Mouse (Mus musculus) liver, embryonic 12.5 days (tissue): ENCODE data around the gene Ankub1. TPM values are rescaled to one million over a fixed set of nuclear protein-coding genes. Genes with fewer than 3 reads are reported as not detected.
A peak's percentile ranks its signal among the peaks of the same experiment; 100 is the strongest.

ENCODE experiments used
- ATAC-seq: fragments of 200-750 bp; cut with Nextera tagmentation; 2 replicates; pipeline ENCODE4 v1.8.0; 2017; ENCODE audit warnings: moderate number of reproducible peaks, mild to moderate bottlenecking, moderate library complexity
- H3K27ac ChIP-seq: fragments of 300-500 bp; sonication (generic); 2 replicates; pipeline ENCODE4 v1.5.1; 2016; ENCODE audit warnings: mild to moderate bottlenecking
- H3K27me3 ChIP-seq: fragments of 300-500 bp; sonication (generic); replicated peaks from 2 replicates; pipeline ENCODE4 v1.6.1; 2016; ENCODE audit warnings: mild to moderate bottlenecking, moderate library complexity
- H3K36me3 ChIP-seq: fragments of 300-500 bp; sonication (generic); 2 replicates; pipeline ENCODE4 v1.6.1; 2016; ENCODE audit warnings: mild to moderate bottlenecking, moderate library complexity
- H3K4me1 ChIP-seq: fragments of 300-500 bp; sonication (generic); 2 replicates; pipeline ENCODE4 v1.6.1; 2016
- H3K4me2 ChIP-seq: fragments of 300-500 bp; sonication (generic); 2 replicates; pipeline ENCODE4 v1.6.1; 2016; ENCODE audit warnings: mild to moderate bottlenecking, moderate library complexity
- H3K4me3 ChIP-seq: fragments of 300-500 bp; sonication (generic); 2 replicates; pipeline ENCODE4 v1.5.1; 2016; ENCODE audit warnings: mild to moderate bottlenecking, moderate library complexity
- H3K9ac ChIP-seq: fragments of 300-500 bp; sonication (generic); 2 replicates; pipeline ENCODE4 v1.6.1; 2016; ENCODE audit warnings: mild to moderate bottlenecking, moderate library complexity
- H3K9me3 ChIP-seq: fragments of 300-500 bp; sonication (generic); replicated peaks from 2 replicates; pipeline ENCODE4 v1.6.1; 2016; ENCODE audit warnings: mild to moderate bottlenecking, moderate library complexity
- WGBS: fragments of 180-500 bp; shearing (Covaris S2); methylation state at CpG from one replicate; pipeline ENCODE4 v1.1.7; 2016; ENCODE audit not compliant: insufficient replicate concordance; 5-methylcytosine and 5-hydroxymethylcytosine counted together
- polyA plus RNA-seq: library from polyadenylated mRNA; unstranded; fragments of >200 nt; fragmentation: Nextera tagmentation; extraction: Ambion mirVana; gene quantifications from 2 replicates; pipeline ENCODE4 v1.2.1, GENCODE M21; 2016

Gene Ankub1
- not detected in 2 replicates for polyA plus RNA-seq

DNA sequence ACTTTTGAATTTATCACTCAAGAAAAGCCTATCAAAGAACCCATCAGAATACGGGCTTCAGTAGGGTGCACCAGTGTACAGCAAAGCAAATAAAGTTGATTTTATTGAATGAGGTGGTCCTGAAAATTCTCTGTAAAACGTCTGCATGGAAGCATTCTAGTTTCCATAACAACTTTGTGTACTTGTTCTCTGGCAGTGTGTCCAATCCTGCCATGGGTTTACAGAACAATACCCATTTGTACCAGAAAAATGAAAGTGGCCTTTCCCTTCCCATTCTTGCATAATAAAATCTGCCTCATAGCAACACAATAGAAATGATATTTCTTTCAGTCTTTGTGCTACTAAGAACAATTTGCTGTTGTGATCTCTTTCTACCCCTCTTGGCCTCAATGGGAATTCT, at the start of gene Ankub1:
Ankub1 (minus strand) TSS at position 81 of the 400 bp plus-strand sequence.
- Histone ChIP-seq H3K4me3 (no peak within 1 kb of the TSS), H3K4me2 (no peak within 1 kb of the TSS), H3K27ac (no peak within 1 kb of the TSS), H3K9ac (no peak within 1 kb of the TSS), H3K36me3 (no peaks in the 10 kb centered on the region), H3K9me3 (no peaks in the 10 kb centered on the region), H3K27me3 (no peaks in the 10 kb centered on the region), H3K4me1 (no peaks in the 10 kb centered on the region)
- no peak for ATAC-seq
- 49% methylated on average over 2 of the region's 2 CpGs for WGBS

- H3K4me2 ChIP-seq = no peak overlapping the region
- no peak overlapping the region for H3K4me3 ChIP-seq
- ATAC-seq = no peak
- no peaks in the 10 kb centered on the region for H3K36me3 ChIP-seq
- H3K27ac ChIP-seq = no peak overlapping the region
- no peaks in the 10 kb centered on the region for H3K9me3 ChIP-seq
- H3K9ac ChIP-seq = no peak overlapping the region
- WGBS = 58% methylated on average over 1 of the region's 1 CpGs
- H3K27me3 ChIP-seq = no peaks in the 10 kb centered on the region
- H3K4me1 ChIP-seq = peaks cover 20% of the 10 kb centered on the region
Measured at GRCm38 (mm10) chr3:57739830-57740229, 47.2 kb upstream of the Ankub1 start.

GRCm38 (mm10) chr3:57736419-57737095, 44.0 kb upstream of the Ankub1 start:
- peak overlapping the region; percentile 73 for H3K9ac ChIP-seq
- peak overlapping the region; percentile 77 for H3K4me3 ChIP-seq
- no peaks in the 10 kb centered on the region for H3K9me3 ChIP-seq
- no peak for ATAC-seq
- H3K36me3 ChIP-seq = no peaks in the 10 kb centered on the region
- H3K27me3 ChIP-seq = no peaks in the 10 kb centered on the region
- peak overlapping the region; percentile 88 for H3K4me2 ChIP-seq
- H3K4me1 ChIP-seq = peaks cover 21% of the 10 kb centered on the region
- 1% methylated on average over 13 of the region's 13 CpGs for WGBS
- H3K27ac ChIP-seq = peak overlapping the region; percentile 92

DNA sequence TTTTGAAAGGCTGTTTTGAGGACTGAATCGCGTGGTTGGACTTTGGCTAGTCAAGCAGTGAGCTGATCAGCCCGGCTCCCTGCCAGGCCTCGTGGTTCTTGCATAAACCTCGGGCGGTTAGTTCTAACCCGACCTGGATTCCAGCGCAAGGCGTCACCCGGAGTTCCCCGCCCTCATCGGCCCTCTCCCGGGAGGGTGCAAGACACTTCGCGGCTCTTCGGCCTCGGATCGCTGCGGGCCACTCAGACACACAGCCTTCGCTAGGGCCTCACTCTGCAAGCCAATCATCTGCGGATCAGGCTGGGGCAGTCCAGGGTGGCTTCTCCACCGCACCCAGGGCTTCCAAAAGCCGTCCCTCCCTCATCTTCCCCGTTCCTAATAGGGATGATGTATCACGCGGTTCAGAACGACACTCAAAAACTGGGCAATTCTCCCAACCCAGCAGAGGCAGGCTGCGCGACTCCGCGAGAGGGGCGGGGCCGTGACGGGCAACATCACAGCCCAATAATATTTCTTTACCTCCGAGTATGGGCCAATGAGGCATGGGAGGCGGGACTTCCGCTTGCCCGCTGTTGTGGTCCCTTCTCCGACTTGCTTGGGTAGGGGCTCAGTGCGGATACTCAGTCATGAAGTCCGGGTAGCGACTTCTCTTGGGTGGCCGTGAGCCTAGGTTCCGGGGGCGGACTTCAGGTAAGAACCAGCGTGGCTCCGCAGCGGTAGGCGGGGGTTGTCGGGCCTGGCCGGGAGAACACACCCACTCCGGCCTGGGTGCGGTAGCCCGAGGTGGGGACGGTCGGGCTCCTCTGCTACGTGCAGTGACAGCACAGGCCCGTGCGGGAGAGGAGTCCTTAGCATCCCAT, 43.1 kb upstream of the Ankub1 start, which contains the start of gene Rnf13:
Rnf13 (plus strand) TSS at position 552 of the 860 bp plus-strand sequence.
- WGBS = under 1% methylated on average over 59 of the region's 59 CpGs

GRCm38 (mm10) chr3:57732206-57732915, 39.8 kb upstream of the Ankub1 start:
- no peak for ATAC-seq
- no peak overlapping the region for H3K4me3 ChIP-seq
- no peaks in the 10 kb centered on the region for H3K27me3 ChIP-seq
- 75% methylated on average over 5 of the region's 5 CpGs for WGBS
- H3K27ac ChIP-seq = no peak overlapping the region
- no peaks in the 10 kb centered on the region for H3K9me3 ChIP-seq
- no peak overlapping the region for H3K9ac ChIP-seq
- H3K4me2 ChIP-seq = no peak overlapping the region
- H3K36me3 ChIP-seq = no peaks in the 10 kb centered on the region
- H3K4me1 ChIP-seq = peaks cover 16% of the 10 kb centered on the region

More for the DNA sequence above, 43.1 kb upstream of the Ankub1 start, which contains the start of gene Rnf13:
- no peaks in the 10 kb centered on the region for H3K9me3 ChIP-seq
- peak within 1 kb of the TSS; percentile 77 for H3K4me3 ChIP-seq
- H3K4me1 ChIP-seq = peaks cover 21% of the 10 kb centered on the region
- peak within 1 kb of the TSS; percentile 73 for H3K9ac ChIP-seq
- H3K27me3 ChIP-seq = no peaks in the 10 kb centered on the region
- peak; percentile 98 for ATAC-seq
- H3K27ac ChIP-seq = peak within 1 kb of the TSS; percentile 92
- H3K4me2 ChIP-seq = peak within 1 kb of the TSS; percentile 88
- no peaks in the 10 kb centered on the region for H3K36me3 ChIP-seq

GRCm38 (mm10) chr3:57714151-57714550, 21.6 kb upstream of the Ankub1 start:
- Histone ChIP-seq H3K27ac (no peak overlapping the region), H3K4me2 (no peak overlapping the region), H3K27me3 (no peaks in the 10 kb centered on the region), H3K36me3 (no peaks in the 10 kb centered on the region), H3K9me3 (no peaks in the 10 kb centered on the region), H3K4me3 (no peak overlapping the region), H3K9ac (no peak overlapping the region), H3K4me1 (no peaks in the 10 kb centered on the region)
- no peak for ATAC-seq
- WGBS = 63% methylated on average over 6 of the region's 6 CpGs

GRCm38 (mm10) chr3:57696779-57697178, 4.2 kb upstream of the Ankub1 start:
- no peaks in the 10 kb centered on the region for H3K27me3 ChIP-seq
- no peaks in the 10 kb centered on the region for H3K9me3 ChIP-seq
- H3K9ac ChIP-seq = no peak overlapping the region
- no peak for ATAC-seq
- no peak overlapping the region for H3K4me2 ChIP-seq
- H3K36me3 ChIP-seq = no peaks in the 10 kb centered on the region
- no peak overlapping the region for H3K4me3 ChIP-seq
- no peaks in the 10 kb centered on the region for H3K4me1 ChIP-seq
- 68% methylated on average over 9 of the region's 9 CpGs for WGBS
- 0 out of 2 replicates have a peak overlapping the region, but pooled peaks have one; percentile 4 for H3K27ac ChIP-seq

DNA sequence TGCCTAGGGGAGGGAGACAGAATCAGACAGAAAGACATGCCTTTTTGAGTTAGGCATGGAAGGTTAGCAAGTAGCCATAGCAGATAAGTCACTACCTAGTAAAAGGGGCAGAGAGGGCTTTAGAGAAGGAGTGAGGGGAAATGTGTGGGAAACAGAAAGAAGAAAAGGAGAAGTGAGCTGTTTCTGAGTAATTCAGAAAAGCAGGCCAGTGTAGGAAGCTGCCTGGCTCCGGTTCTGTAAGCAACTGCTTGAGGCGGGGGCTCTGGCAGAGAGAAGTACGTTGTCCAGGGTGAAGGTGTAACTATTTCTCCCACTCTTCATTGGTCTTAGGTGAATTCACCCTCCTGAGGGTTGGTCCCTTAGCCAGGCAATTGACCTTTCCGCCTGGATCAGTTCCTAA, 3.6 kb upstream of the Ankub1 start:
- Histone ChIP-seq H3K9me3 (no peaks in the 10 kb centered on the region), H3K27ac (0 out of 2 replicates have a peak overlapping the region, but pooled peaks have one; percentile 4), H3K4me1 (no peaks in the 10 kb centered on the region), H3K4me2 (no peak overlapping the region), H3K36me3 (no peaks in the 10 kb centered on the region), H3K27me3 (no peaks in the 10 kb centered on the region), H3K9ac (no peak overlapping the region), H3K4me3 (no peak overlapping the region)
- ATAC-seq = no peak
- 60% methylated on average over 4 of the region's 4 CpGs for WGBS

DNA sequence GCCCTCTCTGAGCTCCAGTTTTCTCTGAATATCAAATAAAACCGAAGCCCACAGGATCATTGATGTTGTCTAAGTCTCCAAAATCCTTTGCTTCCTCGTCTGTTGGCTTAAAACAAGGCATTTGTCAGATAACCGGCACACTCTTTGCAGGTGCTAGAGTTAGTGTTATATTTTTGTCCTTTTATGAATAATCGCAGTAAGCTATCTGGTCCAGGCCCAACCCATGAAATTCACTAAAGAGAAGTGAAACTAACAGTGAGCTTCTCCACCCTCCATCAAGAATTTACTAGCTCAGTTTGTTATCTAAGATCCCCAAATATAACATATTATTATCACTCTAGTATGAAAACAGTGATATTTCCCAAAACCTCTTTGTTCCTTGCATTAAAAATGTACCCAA, 827 bp downstream of the Ankub1 start:
- no peak for ATAC-seq
- 66% methylated on average over 4 of the region's 4 CpGs for WGBS
- H3K9me3 ChIP-seq = no peaks in the 10 kb centered on the region

DNA sequence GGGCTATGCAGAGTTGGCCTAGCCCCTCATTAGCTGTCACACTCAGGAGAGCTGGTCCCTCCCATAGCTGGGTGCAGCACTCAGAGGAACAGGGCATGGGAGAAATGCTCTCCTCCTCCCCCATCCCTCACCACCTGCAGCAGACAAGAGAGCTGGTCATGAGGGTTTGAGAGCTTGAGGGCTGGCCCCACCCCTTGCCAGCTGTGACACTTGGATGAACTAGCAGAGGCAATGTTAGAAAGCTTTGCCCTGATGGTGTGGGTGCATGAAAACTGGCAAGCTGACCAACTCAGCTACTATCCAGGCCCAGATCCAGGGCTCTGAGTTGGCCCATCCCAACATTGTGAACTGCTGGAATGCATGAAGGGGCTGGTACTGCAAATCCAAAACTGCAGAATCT, 14.8 kb downstream of the Ankub1 start:
- H3K4me1 ChIP-seq = no peaks in the 10 kb centered on the region
- no peak for ATAC-seq
- H3K4me3 ChIP-seq = no peak overlapping the region
- no peak overlapping the region for H3K9ac ChIP-seq
- no peak overlapping the region for H3K4me2 ChIP-seq
- no peaks in the 10 kb centered on the region for H3K9me3 ChIP-seq
- no peaks in the 10 kb centered on the region for H3K36me3 ChIP-seq
- H3K27ac ChIP-seq = no peak overlapping the region
- H3K27me3 ChIP-seq = no peaks in the 10 kb centered on the region

More for the DNA sequence above, 827 bp downstream of the Ankub1 start:
- H3K9ac ChIP-seq = no peak overlapping the region
- H3K4me1 ChIP-seq = no peaks in the 10 kb centered on the region
- no peak overlapping the region for H3K4me2 ChIP-seq
- no peaks in the 10 kb centered on the region for H3K36me3 ChIP-seq
- H3K4me3 ChIP-seq = no peak overlapping the region
- H3K27ac ChIP-seq = no peak overlapping the region
- no peaks in the 10 kb centered on the region for H3K27me3 ChIP-seq

DNA sequence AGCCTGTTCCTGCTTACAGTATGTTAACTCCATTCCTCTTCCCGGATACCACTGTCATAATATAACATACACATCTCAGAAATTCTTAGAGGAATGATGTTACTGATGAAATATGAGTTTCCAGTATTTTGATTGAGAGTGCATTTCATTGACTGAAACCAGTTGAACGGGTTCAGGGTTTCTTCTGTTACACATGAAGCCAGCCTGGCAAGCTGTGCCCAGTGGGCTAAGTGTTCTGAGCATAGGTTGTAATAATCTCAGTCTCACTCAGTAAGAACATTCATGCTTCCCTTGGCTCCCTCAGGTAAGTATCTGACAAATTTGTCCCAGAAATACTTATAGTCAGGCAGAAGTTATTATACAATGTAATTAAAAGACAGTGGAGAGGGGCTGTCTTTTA, 18.5 kb downstream of the Ankub1 start:
- no peaks in the 10 kb centered on the region for H3K9me3 ChIP-seq
- 67% methylated on average over 2 of the region's 2 CpGs for whole genome bisulfite sequencing
- H3K4me2 ChIP-seq = no peak overlapping the region
- no peaks in the 10 kb centered on the region for H3K27me3 ChIP-seq
- H3K27ac ChIP-seq = no peak overlapping the region
- ATAC-seq = no peak
- no peaks in the 10 kb centered on the region for H3K4me1 ChIP-seq
- no peaks in the 10 kb centered on the region for H3K36me3 ChIP-seq
- no peak overlapping the region for H3K4me3 ChIP-seq
- H3K9ac ChIP-seq = no peak overlapping the region

GRCm38 (mm10) chr3:57673586-57673985, 19.0 kb downstream of the Ankub1 start:
- no peak overlapping the region for H3K4me2 ChIP-seq
- H3K9ac ChIP-seq = no peak overlapping the region
- no peaks in the 10 kb centered on the region for H3K9me3 ChIP-seq
- no peaks in the 10 kb centered on the region for H3K36me3 ChIP-seq
- no peak for ATAC-seq
- 58% methylated on average over 4 of the region's 4 CpGs for WGBS
- no peak overlapping the region for H3K4me3 ChIP-seq
- H3K4me1 ChIP-seq = no peaks in the 10 kb centered on the region
- no peaks in the 10 kb centered on the region for H3K27me3 ChIP-seq
- no peak overlapping the region for H3K27ac ChIP-seq
